Mouse (Mus musculus): ENCODE results near the gene Kif24.

The Kif24 gene

DNA sequence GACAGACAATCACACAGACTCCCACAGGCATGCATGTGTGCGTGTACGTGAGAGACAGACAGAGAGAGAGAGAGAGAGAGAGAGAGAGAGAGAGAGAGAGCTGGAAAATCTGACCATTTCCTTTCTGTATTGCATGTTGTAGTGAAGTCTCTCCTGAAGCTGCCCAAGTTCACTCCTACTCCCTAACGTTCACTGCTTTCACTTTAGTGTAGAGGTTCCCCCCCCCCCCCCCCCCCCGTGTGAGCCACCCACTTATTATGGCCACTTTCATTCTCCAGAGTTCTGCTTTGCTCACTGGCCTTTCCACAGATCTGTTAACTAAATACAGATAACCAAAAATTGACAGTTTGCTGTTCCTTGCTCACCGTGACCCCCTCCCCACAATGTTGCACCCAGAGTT, 116.8 kb downstream of the Kif24 start:
- no peak for DNase-seq (ENCODE audit: low spot score)

DNA sequence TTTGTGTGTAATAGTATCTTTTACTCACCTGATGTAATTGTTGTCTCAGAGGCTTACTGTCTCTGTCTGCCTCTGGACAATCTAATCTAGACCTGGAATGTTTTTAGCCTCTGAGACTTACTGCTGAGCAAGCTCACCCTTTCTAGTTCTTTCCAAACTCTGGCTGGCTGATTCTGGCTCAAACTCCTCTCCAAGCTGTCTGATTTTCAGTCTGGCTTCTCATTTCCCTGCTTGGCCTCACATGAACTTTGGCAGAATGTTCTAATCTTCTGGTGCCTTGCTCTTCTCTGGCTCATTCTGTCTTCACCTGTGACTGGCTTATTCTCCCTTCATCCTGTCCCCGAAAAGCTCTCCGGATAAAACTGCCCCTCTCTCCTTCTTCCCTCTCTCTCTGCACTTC, 118.7 kb downstream of the Kif24 start:
- no peak for DNase-seq (ENCODE audit: low spot score)

DNA sequence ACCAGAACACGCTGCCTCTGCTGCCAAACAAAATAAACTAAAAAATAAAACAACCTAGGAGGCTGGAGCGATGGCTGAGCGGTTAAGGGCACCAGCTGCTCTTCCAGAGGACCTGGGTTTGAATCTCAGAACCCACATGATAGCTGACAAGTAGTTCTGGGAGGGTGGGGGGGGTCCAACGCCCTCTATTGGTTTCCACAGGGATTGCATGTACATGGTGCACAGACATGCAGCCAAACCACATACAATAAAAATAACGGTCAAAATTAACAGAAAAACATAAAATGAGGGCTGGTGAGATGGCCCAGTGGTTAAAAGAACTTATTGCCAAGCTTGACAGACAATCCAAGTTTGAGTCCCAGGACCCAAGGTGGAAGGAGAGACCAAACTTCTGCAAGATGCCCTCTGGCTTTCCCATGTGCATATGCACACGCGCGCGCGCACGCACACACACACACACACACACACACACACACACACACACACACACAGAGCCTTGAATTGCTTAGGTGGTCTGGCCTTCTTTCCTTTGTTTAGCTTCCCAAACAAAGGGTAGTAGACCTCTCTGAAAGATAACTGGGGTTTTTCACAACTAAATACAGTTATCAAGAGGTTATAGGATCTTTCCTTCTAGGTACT, 123.7 kb downstream of the Kif24 start:
- no peak for DNase-seq (ENCODE audit: low spot score)

All from T-cell, adult 2 months (primary cell).